Mouse (Mus musculus) megakaryocyte-erythroid progenitor cell, adult 5-6 weeks (primary cell): ENCODE data around the gene Aif1. TPM values are rescaled to one million over a fixed set of nuclear protein-coding genes. Genes with fewer than 3 reads are reported as not detected.

Experiments used
- ATAC-seq: replicated peaks from 2 replicates; pipeline ENCODE4 v1.8.0; 2016; ENCODE audit warnings: mild to moderate bottlenecking, inconsistent platforms; ENCODE audit not compliant: severe bottlenecking, poor library complexity, low FRiP score, low TSS enrichment
- total RNA-seq, 2 experiments: library from RNA; stranded (forward) in 1 of 2; stranded (reverse) in 1 of 2; fragments of 200-1000, 215-1000 nt in 1 of 2; fragments of >200 nt in 1 of 2; fragmentation: Nextera tagmentation in 1 of 2; gene quantifications; 2 replicates each; pipeline ENCODE4 v1.2.3; 2014 to 2017

Gene Aif1
- total RNA-seq (2014; fragmentation: Nextera tagmentation) (not detected in 2 replicates), total RNA-seq (2017) (7.4 TPM in 1 of 2 replicates, not detected in the other)

GRCm38 (mm10) chr17:35175968-35176367 lies at the start of gene Aif1:
Aif1 (minus strand) TSS chr17:35176068.
- no peak for ATAC-seq

- no peak for ATAC-seq
Observed at GRCm38 (mm10) chr17:35225456-35225855, 49.6 kb upstream of the Aif1 start.

GRCm38 (mm10) chr17:35224641-35225040 lies 48.8 kb upstream of the Aif1 start:
- ATAC-seq, result no peak

- peak; percentile 26; the same call in 1 of the 2 replicates for ATAC-seq
Observed at GRCm38 (mm10) chr17:35222299-35222698, 46.4 kb upstream of the Aif1 start.

GRCm38 (mm10) chr17:35220156-35220952 lies 44.5 kb upstream of the Aif1 start, which contains the start of gene Gm16181:
Gm16181 (plus strand) TSS chr17:35220834.
- no peak for ATAC-seq

GRCm38 (mm10) chr17:35219601-35220041 lies 43.8 kb upstream of the Aif1 start:
- ATAC-seq, result no peak

- ATAC-seq, result no peak; the same call in 1 of the 2 replicates
Observed at GRCm38 (mm10) chr17:35218516-35219193, 42.8 kb upstream of the Aif1 start.

GRCm38 (mm10) chr17:35213071-35213470 lies 37.2 kb upstream of the Aif1 start:
- no peak for ATAC-seq

- ATAC-seq, result no peak
Observed at GRCm38 (mm10) chr17:35210593-35210992, 34.7 kb upstream of the Aif1 start.

GRCm38 (mm10) chr17:35209785-35210535 lies 34.1 kb upstream of the Aif1 start:
- no peak for ATAC-seq

GRCm38 (mm10) chr17:35205380-35205769 lies 29.5 kb upstream of the Aif1 start:
- ATAC-seq, result no peak

- no peak for ATAC-seq
Observed at GRCm38 (mm10) chr17:35204494-35205379, 28.9 kb upstream of the Aif1 start, which contains the start of gene Lta. Lta (minus strand) TSS chr17:35205351.

- no peak for ATAC-seq
Observed at GRCm38 (mm10) chr17:35202442-35202841, 26.6 kb upstream of the Aif1 start.

- no peak for ATAC-seq
Observed at GRCm38 (mm10) chr17:35201787-35202186, 25.9 kb upstream of the Aif1 start, which contains the start of gene Tnf. Tnf (minus strand) TSS chr17:35202007.

- ATAC-seq, result no peak
Observed at GRCm38 (mm10) chr17:35201128-35201527, 25.3 kb upstream of the Aif1 start.

- peak; percentile 46 for ATAC-seq
Observed at GRCm38 (mm10) chr17:35200398-35200797, 24.5 kb upstream of the Aif1 start.

GRCm38 (mm10) chr17:35198946-35199345 lies 23.1 kb upstream of the Aif1 start:
- no peak for ATAC-seq

- ATAC-seq, result no peak
Observed at GRCm38 (mm10) chr17:35198029-35198428, 22.2 kb upstream of the Aif1 start.

- ATAC-seq, result no peak
Observed at GRCm38 (mm10) chr17:35197126-35197525, 21.3 kb upstream of the Aif1 start.
